ENCODE assay signal across 25 mouse cellular contexts in genomic region chr13:35316772-35317171, GRCm38 (mm10).
A peak's percentile ranks its signal among the peaks of the same experiment; 100 is the strongest.
DNase-seq lines count a peak whose midpoint lies in the region; ATAC-seq and TF ChIP-seq lines count a peak whose summit lies in the region.
"Had no signal": no experiment of that assay in that cellular context is flagged by ENCODE, and none has a peak within 500 bp of the region (broad histone marks: within the 10 kb centered on the region; RNA-seq: fewer than 3 reads in every experiment).

No protein-coding gene starts in this region.

- no peak for TF ChIP-seq EP300 in heart, adult 2 months (IDR thresholded peaks at IDR 0.05; ENCODE audit: insufficient read depth, low read depth, low read length)
- no peak for TF ChIP-seq EP300 in liver, embryonic 14.5 days (IDR thresholded peaks at IDR 0.05; ENCODE audit: low read depth)
- no peak for TF ChIP-seq EP300 in stomach, postnatal 0 days (optimal IDR thresholded peaks at IDR 0.05)

- H3K4me2 ChIP-seq in liver, embryonic 14.5 days (ENCODE audit: low read depth): no peak overlapping the region
- H3K4me2 ChIP-seq in liver, embryonic 11.5 days: no peak overlapping the region
- no peak overlapping the region for H3K4me2 ChIP-seq in stomach, postnatal 0 days (replicated peaks; ENCODE audit: low read depth)
- H3K4me2 ChIP-seq: embryonic facial prominence, embryonic 13.5 days; forebrain, embryonic 12.5 days; heart, embryonic 11.5 days; limb, embryonic 13.5 days; midbrain, embryonic 15.5 days; neural tube, embryonic 12.5 days had no signal

- ATAC-seq in liver, embryonic 14.5 days (ENCODE audit: insufficient read depth): no peak
- no peak for ATAC-seq in liver, embryonic 11.5 days (replicated peaks; ENCODE audit: low FRiP score)
- no peak for ATAC-seq in stomach, postnatal 0 days (ENCODE audit: low FRiP score, low TSS enrichment)
- ATAC-seq: hindbrain, embryonic 16.5 days; midbrain, embryonic 15.5 days; Patski had no signal

- no peak overlapping the region for H3K27ac ChIP-seq in heart, adult 2 months
- H3K27ac ChIP-seq in heart, embryonic 10.5 days: no peak overlapping the region
- H3K27ac ChIP-seq in liver, embryonic 14.5 days: no peak overlapping the region
- H3K27ac ChIP-seq in liver, embryonic 11.5 days (ENCODE audit: low read depth, low read length): no peak overlapping the region
- no peak overlapping the region for H3K27ac ChIP-seq in stomach, postnatal 0 days (replicated peaks)
- H3K27ac ChIP-seq: embryonic facial prominence, embryonic 13.5 days; forebrain, embryonic 12.5 days; limb, embryonic 13.5 days; midbrain, embryonic 15.5 days; neural tube, embryonic 12.5 days had no signal

- peak; percentile 32; the same call in 1 of the 2 replicates for TF ChIP-seq CTCF in heart, adult 2 months (IDR thresholded peaks at IDR 0.05)
- TF ChIP-seq CTCF in liver, embryonic 14.5 days (IDR thresholded peaks at IDR 0.05; ENCODE audit: low read depth): peak; percentile 8; the same call in 1 of the 2 replicates
- TF ChIP-seq CTCF in stomach, postnatal 0 days (IDR thresholded peaks at IDR 0.05; ENCODE audit: low read depth): peak; percentile 47

- DNase-seq in heart, adult 2 months: no peak
- DNase-seq in heart, embryonic 10.5 days (ENCODE audit: low spot score): no peak
- no peak for DNase-seq in liver, embryonic 14.5 days (ENCODE audit: low read depth in 3 of 3, low spot score in 3 of 3)
- no peak for DNase-seq in liver, embryonic 11.5 days (ENCODE audit: low spot score)
- DNase-seq in ES-CJ7 (ENCODE audit: low read depth, low spot score): peak; percentile 14
- DNase-seq in stomach, postnatal 0 days (ENCODE audit: low spot score): no peak
- DNase-seq in kidney, postnatal 25 days: no peak
- DNase-seq: adrenal gland, adult 2 months; B cell, adult 2 months; cerebellum, adult 2 months; cerebellum, postnatal 36 days; embryo, embryonic 11 days; kidney, adult 11 months; lung, adult 18-20 months; lung, postnatal 4 days; right cerebral cortex, postnatal 14 days had no signal

- intact Hi-C loops in heart, adult 2 months (cut with DNase I): no loop called here

- no peaks in the 10 kb centered on the region for H3K36me3 ChIP-seq in heart, adult 2 months (ENCODE audit: control insufficient read depth, insufficient read depth, low read length)
- H3K36me3 ChIP-seq in heart, embryonic 10.5 days: no peaks in the 10 kb centered on the region
- H3K36me3 ChIP-seq in liver, embryonic 14.5 days (replicated peaks; ENCODE audit: control insufficient read depth, insufficient read depth, low read depth): no peaks in the 10 kb centered on the region
- H3K36me3 ChIP-seq in liver, embryonic 11.5 days (ENCODE audit: control insufficient read depth, insufficient read depth, low read length): no peaks in the 10 kb centered on the region
- no peaks in the 10 kb centered on the region for H3K36me3 ChIP-seq in stomach, postnatal 0 days (ENCODE audit: control insufficient read depth, insufficient read depth, low read length)
- H3K36me3 ChIP-seq: embryonic facial prominence, embryonic 13.5 days; forebrain, embryonic 12.5 days; limb, embryonic 13.5 days; midbrain, embryonic 15.5 days; neural tube, embryonic 12.5 days had no signal

- H3K4me3 ChIP-seq in heart, adult 2 months: no peak overlapping the region
- no peak overlapping the region for H3K4me3 ChIP-seq in heart, embryonic 10.5 days
- H3K4me3 ChIP-seq in liver, embryonic 14.5 days (ENCODE audit: insufficient read depth in 1 of 2, low read depth in 2 of 2, low read length in 2 of 2): no peak overlapping the region
- no peak overlapping the region for H3K4me3 ChIP-seq in liver, embryonic 11.5 days (ENCODE audit: low read depth, low read length)
- H3K4me3 ChIP-seq in stomach, postnatal 0 days (ENCODE audit: low read depth, low read length): no peak overlapping the region
- H3K4me3 ChIP-seq: embryonic facial prominence, embryonic 13.5 days; erythroblast, embryonic 14.5 days; forebrain, embryonic 12.5 days; limb, embryonic 13.5 days; midbrain, embryonic 15.5 days; neural tube, embryonic 12.5 days had no signal

- H3K4me1 ChIP-seq in heart, adult 2 months (ENCODE audit: control insufficient read depth, insufficient read depth, low read length): no peaks in the 10 kb centered on the region
- H3K4me1 ChIP-seq in heart, embryonic 10.5 days: no peaks in the 10 kb centered on the region
- no peaks in the 10 kb centered on the region for H3K4me1 ChIP-seq in liver, embryonic 14.5 days (replicated peaks; ENCODE audit: control insufficient read depth in 2 of 2, insufficient read depth in 2 of 2, low read length in 1 of 2)
- no peaks in the 10 kb centered on the region for H3K4me1 ChIP-seq in liver, embryonic 11.5 days (replicated peaks; ENCODE audit: control insufficient read depth, insufficient read depth, low read length)
- H3K4me1 ChIP-seq in stomach, postnatal 0 days (replicated peaks; ENCODE audit: control insufficient read depth, insufficient read depth): no peaks in the 10 kb centered on the region
- H3K4me1 ChIP-seq: embryonic facial prominence, embryonic 13.5 days; forebrain, embryonic 12.5 days; limb, embryonic 13.5 days; midbrain, embryonic 15.5 days; neural tube, embryonic 12.5 days had no signal

- no peaks in the 10 kb centered on the region for H3K9me3 ChIP-seq in heart, embryonic 10.5 days
- H3K9me3 ChIP-seq in liver, embryonic 14.5 days (ENCODE audit: control insufficient read depth, low read length): no peaks in the 10 kb centered on the region
- H3K9me3 ChIP-seq in liver, embryonic 11.5 days (ENCODE audit: control insufficient read depth, low read length): no peaks in the 10 kb centered on the region
- H3K9me3 ChIP-seq in stomach, postnatal 0 days (ENCODE audit: control insufficient read depth, low read length): no peaks in the 10 kb centered on the region
- H3K9me3 ChIP-seq: embryonic facial prominence, embryonic 13.5 days; forebrain, embryonic 12.5 days; limb, embryonic 13.5 days; midbrain, embryonic 15.5 days; neural tube, embryonic 12.5 days had no signal

- no peaks in the 10 kb centered on the region for H3K79me2 ChIP-seq in heart, adult 2 months (replicated peaks; ENCODE audit: control insufficient read depth, insufficient read depth, low read length)

- H3K9ac ChIP-seq in heart, adult 2 months (ENCODE audit: low read depth, low read length): no peak overlapping the region
- H3K9ac ChIP-seq in liver, embryonic 14.5 days (replicated peaks): no peak overlapping the region
- H3K9ac ChIP-seq in liver, embryonic 11.5 days (ENCODE audit: low read depth, low read length): no peak overlapping the region
- no peak overlapping the region for H3K9ac ChIP-seq in stomach, postnatal 0 days (ENCODE audit: low read length)
- H3K9ac ChIP-seq: embryonic facial prominence, embryonic 13.5 days; forebrain, embryonic 12.5 days; limb, embryonic 13.5 days; midbrain, embryonic 15.5 days; neural tube, embryonic 12.5 days had no signal

- no peak for TF ChIP-seq POLR2A in heart, adult 2 months (IDR thresholded peaks at IDR 0.05; ENCODE audit: insufficient read depth, low read depth, low read length)

- H3K27me3 ChIP-seq in heart, adult 2 months (ENCODE audit: control insufficient read depth, insufficient read depth, low read length): no peaks in the 10 kb centered on the region
- no peaks in the 10 kb centered on the region for H3K27me3 ChIP-seq in heart, embryonic 10.5 days (ENCODE audit: insufficient read depth, poor library complexity, severe bottlenecking)
- no peaks in the 10 kb centered on the region for H3K27me3 ChIP-seq in liver, embryonic 14.5 days (ENCODE audit: control insufficient read depth, insufficient read depth, low read length)
- no peaks in the 10 kb centered on the region for H3K27me3 ChIP-seq in liver, embryonic 11.5 days (replicated peaks; ENCODE audit: control insufficient read depth, insufficient read depth, low read length)
- H3K27me3 ChIP-seq in stomach, postnatal 0 days (ENCODE audit: control insufficient read depth, insufficient read depth, low read length): no peaks in the 10 kb centered on the region
- H3K27me3 ChIP-seq: embryonic facial prominence, embryonic 13.5 days; forebrain, embryonic 12.5 days; limb, embryonic 13.5 days; midbrain, embryonic 15.5 days; neural tube, embryonic 12.5 days; Patski had no signal

- WGBS in heart, adult 2 months: 97% methylated on average over 1 of the region's 1 CpGs
- WGBS in heart, embryonic 10.5 days: 93% methylated on average over 1 of the region's 1 CpGs
- WGBS in liver, embryonic 14.5 days (ENCODE audit: insufficient replicate concordance): 74% methylated on average over 1 of the region's 1 CpGs
- 79% methylated on average over 1 of the region's 1 CpGs for WGBS in liver, embryonic 11.5 days
- 86% methylated on average over 1 of the region's 1 CpGs for WGBS in stomach, postnatal 0 days
